Mouse (Mus musculus) limb, embryonic 14.5 days (tissue): ENCODE data around the gene 4931406P16Rik. TPM values are rescaled to one million over a fixed set of nuclear protein-coding genes. Genes with fewer than 3 reads are reported as not detected.

ENCODE experiments used
- ATAC-seq: fragments of 200-750 bp; cut with Nextera tagmentation; 2 replicates; pipeline ENCODE4 v1.8.0; 2017; ENCODE audit warnings: low read depth, moderate number of reproducible peaks, moderate TSS enrichment; ENCODE audit not compliant: low FRiP score
- DNase-seq: peaks from one replicate; pipeline ENCODE4 v3.0.0-alpha.2; 2015; ENCODE audit warnings: low spot score
- H3K27ac ChIP-seq: fragments of 300-500 bp; sonication (generic); replicated peaks from 2 replicates; pipeline ENCODE4 v1.5.1; 2014; ENCODE audit warnings: low read depth, mild to moderate bottlenecking, low read length, moderate library complexity, mixed read lengths
- H3K27me3 ChIP-seq: fragments of 300-500 bp; sonication (generic); 2 replicates; pipeline ENCODE4 v1.6.1; 2014; ENCODE audit warnings: low read length, mixed read lengths; ENCODE audit not compliant: control insufficient read depth, insufficient read depth
- H3K36me3 ChIP-seq: fragments of 300-500 bp; sonication (generic); 2 replicates; pipeline ENCODE4 v1.6.1; 2014; ENCODE audit warnings: mild to moderate bottlenecking, low read length, moderate library complexity, mixed read lengths; ENCODE audit not compliant: control insufficient read depth, insufficient read depth
- H3K4me1 ChIP-seq: fragments of 300-500 bp; sonication (generic); 2 replicates; pipeline ENCODE4 v1.6.1; 2014; ENCODE audit warnings: antibody characterized with exemption, low read length, mixed read lengths; ENCODE audit not compliant: control insufficient read depth, insufficient read depth
- H3K4me2 ChIP-seq: fragments of 300-500 bp; sonication (generic); replicated peaks from 2 replicates; pipeline ENCODE4 v1.6.1; 2014; ENCODE audit warnings: low read depth, mild to moderate bottlenecking, low read length, moderate library complexity; ENCODE audit not compliant: severe bottlenecking
- H3K4me3 ChIP-seq: fragments of 300-500 bp; sonication (generic); replicated peaks from 2 replicates; pipeline ENCODE4 v1.5.1; 2014; ENCODE audit warnings: low read length
- H3K9ac ChIP-seq: fragments of 300-500 bp; sonication (generic); 2 replicates; pipeline ENCODE4 v1.6.1; 2014; ENCODE audit warnings: mild to moderate bottlenecking, low read depth, low read length, moderate library complexity; ENCODE audit not compliant: severe bottlenecking
- H3K9me3 ChIP-seq: fragments of 300-500 bp; sonication (generic); 2 replicates; pipeline ENCODE4 v1.6.1; 2016; ENCODE audit warnings: low read length; ENCODE audit not compliant: control insufficient read depth
- POLR2A ChIP-seq: fragments of 200-500 bp; IDR thresholded peaks from 2 replicates; pipeline ENCODE4 v1.8.0; 2012; ENCODE audit warnings: inconsistent platforms, mild to moderate bottlenecking, moderate library complexity, borderline replicate concordance; ENCODE audit not compliant: insufficient read depth, insufficient read length; ENCODE audit errors: extremely low read depth
- WGBS: fragments of 180-500 bp; shearing (Covaris S2); extraction: QIAGEN DNeasy Blood & Tissue Kit; methylation state at CpG from one replicate; pipeline ENCODE4 v1.1.7; 2014; 5-methylcytosine and 5-hydroxymethylcytosine counted together
- polyA plus RNA-seq, 2 experiments: library from polyadenylated mRNA; depleted of rRNA in 1 of 2; stranded (reverse) in 1 of 2; unstranded in 1 of 2; fragments of >200 nt; fragmentation: Nextera tagmentation in 1 of 2; extraction: Ambion mirVana in 1 of 2; gene quantifications; 2 replicates each; pipeline versions ENCODE4 v1.2.1 to v1.2.3; 2012 to 2014

The 4931406P16Rik gene
- polyA plus RNA-seq, 2 experiments: 31.6 to 34.3 TPM

- Histone ChIP-seq H3K9me3 (no peaks in the 10 kb centered on the region), H3K4me1 (0 out of 2 replicates have a peak, but pooled peaks cover 3% of the 10 kb centered on the region), H3K4me2 (no peak overlapping the region), H3K9ac (no peak overlapping the region), H3K36me3 (no peaks in the 10 kb centered on the region), H3K27ac (peak overlapping the region; percentile 61), H3K27me3 (no peaks in the 10 kb centered on the region), H3K4me3 (no peak overlapping the region)
- ATAC-seq (peak; percentile 27; the same call in 1 of the 2 replicates), DNase-seq (peak; percentile 72)
- no peak for TF ChIP-seq POLR2A
- 37% methylated on average over 7 of the region's 7 CpGs for WGBS
Observed at GRCm38 (mm10) chr7:34317901-34318476, 4.6 kb upstream of the 4931406P16Rik start.

- Histone ChIP-seq H3K9me3 (no peaks in the 10 kb centered on the region), H3K4me1 (peaks cover 12% of the 10 kb centered on the region), H3K27me3 (no peaks in the 10 kb centered on the region), H3K27ac (peak overlapping the region; percentile 83), H3K4me3 (peak overlapping the region; percentile 88), H3K9ac (peak overlapping the region; percentile 86), H3K36me3 (no peaks in the 10 kb centered on the region), H3K4me2 (peak overlapping the region; percentile 55)
- DNase-seq (peak; percentile 21), ATAC-seq (peak; percentile 84)
- WGBS: under 1% methylated on average over 31 of the region's 73 CpGs
- TF ChIP-seq POLR2A: no peak
Observed at GRCm38 (mm10) chr7:34312786-34313442, 437 bp downstream of the 4931406P16Rik start.

GRCm38 (mm10) chr7:34309186-34309764 lies 4.1 kb downstream of the 4931406P16Rik start:
- 64% methylated on average over 5 of the region's 5 CpGs for whole genome bisulfite sequencing
- no peaks in the 10 kb centered on the region for H3K9me3 ChIP-seq
- H3K4me2 ChIP-seq: no peak overlapping the region
- DNase-seq (no peak), ATAC-seq (no peak)
- H3K27ac ChIP-seq: no peak overlapping the region
- no peaks in the 10 kb centered on the region for H3K36me3 ChIP-seq
- H3K27me3 ChIP-seq: no peaks in the 10 kb centered on the region
- no peak overlapping the region for H3K4me3 ChIP-seq
- peaks cover 10% of the 10 kb centered on the region for H3K4me1 ChIP-seq
- no peak for TF ChIP-seq POLR2A
- no peak overlapping the region for H3K9ac ChIP-seq

GRCm38 (mm10) chr7:34308586-34308985 lies 4.8 kb downstream of the 4931406P16Rik start:
- Histone ChIP-seq H3K36me3 (no peaks in the 10 kb centered on the region), H3K4me3 (no peak overlapping the region), H3K9ac (no peak overlapping the region), H3K4me1 (peaks cover 10% of the 10 kb centered on the region), H3K4me2 (no peak overlapping the region), H3K27me3 (no peaks in the 10 kb centered on the region), H3K9me3 (no peaks in the 10 kb centered on the region), H3K27ac (0 out of 2 replicates have a peak overlapping the region, but pooled peaks have one; percentile 19)
- TF ChIP-seq POLR2A: no peak
- ATAC-seq (no peak), DNase-seq (no peak)
- 57% methylated on average over 5 of the region's 5 CpGs for WGBS

- peaks cover 10% of the 10 kb centered on the region for H3K4me1 ChIP-seq
Observed at GRCm38 (mm10) chr7:34305454-34305853, 7.9 kb downstream of the 4931406P16Rik start.

More at GRCm38 (mm10) chr7:34305454-34305853, 7.9 kb downstream of the 4931406P16Rik start:
- H3K36me3 ChIP-seq: 0 out of 2 replicates have a peak, but pooled peaks cover 6% of the 10 kb centered on the region
- no peak overlapping the region for H3K4me3 ChIP-seq
- WGBS: 72% methylated on average over 4 of the region's 4 CpGs
- H3K9ac ChIP-seq: no peak overlapping the region
- TF ChIP-seq POLR2A: no peak
- H3K9me3 ChIP-seq: no peaks in the 10 kb centered on the region
- DNase-seq (no peak), ATAC-seq (no peak)
- no peaks in the 10 kb centered on the region for H3K27me3 ChIP-seq
- no peak overlapping the region for H3K4me2 ChIP-seq
- H3K27ac ChIP-seq: no peak overlapping the region
